12 mouse cellular contexts compared by ENCODE assay signal in genomic region chr14:73209262-73209661, GRCm38 (mm10). TPM values are rescaled to one million over a fixed set of nuclear protein-coding genes. Genes with fewer than 3 reads are reported as not detected.
DNase-seq lines count a peak whose midpoint lies in the region; ATAC-seq lines count a peak whose summit lies in the region.
"Had no signal": no experiment of that assay in that cellular context is flagged by ENCODE, and none has a peak within 500 bp of the region (broad histone marks: within the 10 kb centered on the region; RNA-seq: fewer than 3 reads in every experiment).

No protein-coding gene starts in this region.

- DNase-seq in adrenal gland, adult 8-10 months: peak; percentile 24
- DNase-seq in adrenal gland, adult 18-20 months (ENCODE audit: low spot score in 2 of 2): no peak
- DNase-seq in kidney, postnatal 36 days: peak; percentile 31 to 41
- DNase-seq in kidney, adult 11 months: no peak
- DNase-seq in lung, postnatal 4 days: peak; percentile 23 to 33
- DNase-seq in spleen, postnatal 10 days (ENCODE audit: low spot score in 2 of 2): no peak
- no peak for DNase-seq in urinary bladder, postnatal 25 days (ENCODE audit: low spot score)
- DNase-seq: cerebellum, postnatal 10 days; gastrocnemius, postnatal 10 days; kidney, postnatal 4 days; layer of hippocampus, postnatal 36 days had no signal

- ATAC-seq in granulocyte monocyte progenitor cell, adult 5-6 weeks (replicated peaks; ENCODE audit: poor library complexity, severe bottlenecking): peak; percentile 59

RNA-seq across cellular contexts. Expression of gene Lpar6, which starts 28.4 kb away (rescaled TPM):
- 1 to 10 TPM; 3.1 to 5.7 (median 4.0) TPM for total RNA-seq in adrenal gland, adult 8-10 months (2022)
- total RNA-seq in adrenal gland, adult 18-20 months (2021): 1 to 10 TPM; 3.4 to 4.0 TPM
- total RNA-seq in granulocyte monocyte progenitor cell, adult 5-6 weeks (2014; fragmentation: Nextera tagmentation): 11.4 and 14.7 TPM in 2 replicates
- total RNA-seq in granulocyte monocyte progenitor cell, adult 5-6 weeks (2017): 12.9 and 14.8 TPM in 2 replicates

Comparison
In these comparisons a context has a peak if more than half of its experiments do, and no peak if none do; other contexts are left out.
1. DNase-seq: peak in adrenal gland, adult 8-10 months (single experiment), kidney, postnatal 36 days (2 of 2) and lung, postnatal 4 days (2 of 2); none in adrenal gland, adult 18-20 months (0 of 2), kidney, adult 11 months (single experiment), spleen, postnatal 10 days (0 of 2) and urinary bladder, postnatal 25 days (single experiment).